Mouse (Mus musculus) stomach, postnatal 0 days (tissue): ENCODE data around the gene Krt4. TPM values are rescaled to one million over a fixed set of nuclear protein-coding genes. Genes with fewer than 3 reads are reported as not detected.

Source experiments
- ATAC-seq: fragments of 200-750 bp; cut with Nextera tagmentation; 2 replicates; pipeline ENCODE4 v1.8.0; 2017; ENCODE audit not compliant: low FRiP score, low TSS enrichment
- DNase-seq: peaks from one replicate; pipeline ENCODE4 v3.0.0-alpha.2; 2016; ENCODE audit warnings: low spot score
- H3K27ac ChIP-seq: fragments of 300-500 bp; sonication (generic); replicated peaks from 2 replicates; pipeline ENCODE4 v1.5.1; 2014; ENCODE audit warnings: mild to moderate bottlenecking, control low read depth
- H3K27me3 ChIP-seq: fragments of 300-500 bp; sonication (generic); 2 replicates; pipeline ENCODE4 v1.6.1; 2014; ENCODE audit warnings: low read length; ENCODE audit not compliant: control insufficient read depth, insufficient read depth
- H3K36me3 ChIP-seq: fragments of 300-500 bp; sonication (generic); 2 replicates; pipeline ENCODE4 v1.6.1; 2014; ENCODE audit warnings: low read length, mixed read lengths; ENCODE audit not compliant: control insufficient read depth, insufficient read depth
- H3K4me1 ChIP-seq: fragments of 300-500 bp; sonication (generic); replicated peaks from 2 replicates; pipeline ENCODE4 v1.6.1; 2014; ENCODE audit warnings: antibody characterized with exemption; ENCODE audit not compliant: control insufficient read depth, insufficient read depth
- H3K4me2 ChIP-seq: fragments of 300-500 bp; sonication (generic); replicated peaks from 2 replicates; pipeline ENCODE4 v1.6.1; 2014; ENCODE audit warnings: low read depth, mild to moderate bottlenecking, control low read depth, moderate library complexity
- H3K4me3 ChIP-seq: fragments of 300-500 bp; sonication (generic); 2 replicates; pipeline ENCODE4 v1.5.1; 2014; ENCODE audit warnings: low read depth, low read length, control low read depth
- H3K9ac ChIP-seq: fragments of 300-500 bp; sonication (generic); 2 replicates; pipeline ENCODE4 v1.6.1; 2014; ENCODE audit warnings: mild to moderate bottlenecking, low read length, control low read depth, mixed read lengths
- H3K9me3 ChIP-seq: fragments of 300-500 bp; sonication (generic); 2 replicates; pipeline ENCODE4 v1.6.1; 2016; ENCODE audit warnings: low read length; ENCODE audit not compliant: control insufficient read depth
- CTCF ChIP-seq: IDR thresholded peaks from 2 replicates; pipeline ENCODE4 v1.5.1; 2016; ENCODE audit warnings: antibody characterized with exemption, low read depth, mild to moderate bottlenecking, moderate library complexity
- EP300 ChIP-seq: optimal IDR thresholded peaks from 2 replicates; pipeline ENCODE3; 2016; ENCODE audit warnings: antibody characterized with exemption
- WGBS: fragments of 180-500 bp; shearing (Covaris S2); extraction: QIAGEN DNeasy Blood & Tissue Kit; methylation state at CpG from one replicate; pipeline ENCODE4 v1.1.7; 2014; 5-methylcytosine and 5-hydroxymethylcytosine counted together
- polyA plus RNA-seq: library from polyadenylated mRNA; unstranded; fragments of >200 nt; fragmentation: Nextera tagmentation; extraction: Ambion mirVana; gene quantifications from 2 replicates; pipeline ENCODE4 v1.2.1, GENCODE M21; 2015

Krt4 gene
- polyA plus RNA-seq, 1 experiment from 2014 or later: 4,471 TPM

DNA sequence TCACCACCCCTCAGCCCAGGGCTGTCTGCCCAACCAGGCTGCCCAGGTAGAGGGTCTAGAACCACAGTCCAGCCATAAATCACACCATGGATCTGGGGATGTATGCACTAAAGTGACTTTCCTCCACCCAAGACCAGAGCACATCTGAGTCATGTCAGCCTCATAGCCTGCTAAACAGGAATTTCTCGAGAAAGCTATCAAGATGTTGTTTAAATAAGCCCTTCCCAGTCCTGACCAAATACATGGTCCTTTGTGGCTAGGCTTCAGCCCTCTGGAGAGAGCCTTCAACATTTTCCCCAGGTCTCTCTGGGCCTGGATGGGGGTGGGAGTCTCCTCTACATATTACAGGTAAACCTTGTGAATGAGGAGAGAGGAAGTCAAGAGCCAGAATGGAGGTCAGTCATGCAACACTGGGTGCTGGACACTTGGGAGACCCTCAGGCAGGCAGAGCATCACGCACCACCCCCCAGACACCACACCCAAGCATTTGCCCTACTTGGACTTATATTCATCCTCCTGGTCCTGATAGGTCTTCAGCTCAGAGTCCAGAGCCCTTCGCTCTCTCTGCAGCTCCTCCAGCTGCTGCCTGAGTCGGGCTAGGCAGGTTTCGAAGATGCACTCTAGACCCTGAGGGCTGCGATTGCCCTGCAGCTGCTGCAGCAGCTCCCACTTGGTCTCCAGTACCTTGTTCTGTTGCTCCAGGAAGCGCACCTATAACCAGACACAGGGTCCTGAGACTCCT is 28.4 kb upstream of the Krt4 start:
- WGBS: 60% methylated on average over 7 of the region's 7 CpGs
- H3K27me3 ChIP-seq: no peaks in the 10 kb centered on the region
- DNase-seq (peak; percentile 64), ATAC-seq (peak; percentile 95)
- peak overlapping the region; percentile 92 for H3K27ac ChIP-seq
- no peaks in the 10 kb centered on the region for H3K36me3 ChIP-seq
- TF ChIP-seq CTCF (no peak), EP300 (no peak)
- peaks cover 7% of the 10 kb centered on the region; the same call in 1 of the 2 replicates for H3K4me1 ChIP-seq
- no peaks in the 10 kb centered on the region for H3K9me3 ChIP-seq
- peak overlapping the region; percentile 25 for H3K4me2 ChIP-seq
- H3K9ac ChIP-seq: peak overlapping the region; percentile 13; the same call in 1 of the 2 replicates
- no peak overlapping the region for H3K4me3 ChIP-seq

GRCm38 (mm10) chr15:101945430-101945829 is 20.9 kb upstream of the Krt4 start:
- ATAC-seq (no peak), DNase-seq (no peak)
- Histone ChIP-seq H3K4me2 (no peak overlapping the region), H3K36me3 (no peaks in the 10 kb centered on the region), H3K4me3 (no peak overlapping the region), H3K9ac (no peak overlapping the region), H3K9me3 (no peaks in the 10 kb centered on the region), H3K27me3 (no peaks in the 10 kb centered on the region), H3K27ac (no peak overlapping the region), H3K4me1 (no peaks in the 10 kb centered on the region; the same call in 1 of the 2 replicates)
- TF ChIP-seq EP300 (no peak), CTCF (no peak)
- 72% methylated on average over 1 of the region's 1 CpGs for WGBS

DNA sequence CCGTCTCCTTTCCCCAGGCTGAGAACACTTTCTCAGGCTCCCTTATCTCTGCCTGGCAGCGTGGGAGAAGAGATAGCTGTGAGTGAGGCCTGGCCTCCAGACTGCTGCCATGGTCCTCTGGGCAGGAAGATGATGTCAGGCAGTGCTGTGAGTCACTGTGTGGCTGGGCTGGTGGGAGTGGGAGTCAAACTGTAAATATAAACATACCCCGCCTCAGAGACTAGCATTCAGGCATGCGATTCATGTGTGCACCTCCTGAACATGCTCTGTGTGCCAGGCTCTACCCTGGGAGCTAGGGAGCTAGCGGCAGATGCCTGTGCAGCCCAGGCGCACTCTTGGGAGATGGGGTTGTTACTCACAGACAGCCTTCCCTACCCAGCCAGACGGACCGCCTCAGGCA is 17.4 kb upstream of the Krt4 start:
- Histone ChIP-seq H3K9ac (no peak overlapping the region), H3K27ac (0 out of 2 replicates have a peak overlapping the region, but pooled peaks have one; percentile 13), H3K4me1 (no peaks in the 10 kb centered on the region; the same call in 1 of the 2 replicates), H3K36me3 (no peaks in the 10 kb centered on the region), H3K27me3 (no peaks in the 10 kb centered on the region), H3K4me3 (no peak overlapping the region), H3K4me2 (no peak overlapping the region), H3K9me3 (no peaks in the 10 kb centered on the region)
- TF ChIP-seq EP300 (no peak), CTCF (no peak)
- ATAC-seq (peak; percentile 51; the same call in 1 of the 2 replicates), DNase-seq (peak; percentile 55)
- 37% methylated on average over 8 of the region's 8 CpGs for WGBS

DNA sequence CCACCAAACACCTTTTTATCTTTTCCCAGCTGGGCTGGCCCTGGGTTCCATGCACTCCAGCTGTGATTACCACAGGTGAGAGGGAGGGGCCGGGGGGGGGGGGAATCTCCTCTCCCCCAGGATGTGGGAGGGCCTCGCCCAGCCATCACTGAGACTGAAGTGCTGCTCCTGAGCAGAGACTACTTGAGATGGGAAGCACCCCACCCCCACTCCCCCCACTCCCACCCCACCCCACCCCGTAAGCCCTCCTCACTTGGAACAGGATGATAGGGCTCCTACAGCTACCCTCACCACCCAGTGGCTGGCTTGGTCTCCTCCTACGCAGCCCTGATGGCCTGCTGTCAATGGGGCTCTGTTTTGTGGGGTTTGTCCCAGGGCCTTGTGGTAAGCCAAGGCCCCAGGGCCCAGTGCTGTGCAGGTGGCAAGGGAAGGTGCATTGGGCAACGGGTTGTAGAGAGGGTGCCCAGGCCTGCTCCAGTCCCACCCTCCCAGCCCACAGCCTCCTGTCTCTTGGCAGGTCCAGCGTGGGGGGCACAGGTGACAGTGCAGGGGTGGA is 15.8 kb upstream of the Krt4 start, which contains the start of gene Krt79:
Gene Krt79, minus strand, starts transcription at position 51 of the 556 bp plus-strand sequence.
- no peak for DNase-seq
- WGBS: 55% methylated on average over 5 of the region's 6 CpGs
- no peak within 1 kb of the TSS for H3K4me2 ChIP-seq
- 0 out of 2 replicates have a peak within 1 kb of the TSS, but pooled peaks have one; percentile 18 for H3K9ac ChIP-seq
- no peak within 1 kb of the TSS for H3K4me3 ChIP-seq
- H3K9me3 ChIP-seq: no peaks in the 10 kb centered on the region
- no peaks in the 10 kb centered on the region for H3K27me3 ChIP-seq
- no peaks in the 10 kb centered on the region for H3K36me3 ChIP-seq
- no peak for ATAC-seq
- TF ChIP-seq CTCF (no peak), EP300 (no peak)
- H3K27ac ChIP-seq: peak within 1 kb of the TSS; percentile 81
- no peaks in the 10 kb centered on the region; the same call in 1 of the 2 replicates for H3K4me1 ChIP-seq

- TF ChIP-seq CTCF (no peak), EP300 (no peak)
- peak overlapping the region; percentile 81 for H3K27ac ChIP-seq
- no peak overlapping the region for H3K9ac ChIP-seq
- no peak overlapping the region for H3K4me2 ChIP-seq
- H3K9me3 ChIP-seq: no peaks in the 10 kb centered on the region
- peak; percentile 84 for ATAC-seq
- H3K4me3 ChIP-seq: no peak overlapping the region
- H3K27me3 ChIP-seq: no peaks in the 10 kb centered on the region
- WGBS: 46% methylated on average over 9 of the region's 9 CpGs
- H3K4me1 ChIP-seq: no peaks in the 10 kb centered on the region; the same call in 1 of the 2 replicates
- peak; percentile 81 for DNase-seq
- H3K36me3 ChIP-seq: no peaks in the 10 kb centered on the region
Observed at GRCm38 (mm10) chr15:101938600-101939308, 14.2 kb upstream of the Krt4 start.
